Mouse (Mus musculus): Measurements from ENCODE around the gene Kcng3.

Gene Kcng3

GRCm38 (mm10) chr17:83630787-83631678 is 662 bp downstream of the Kcng3 start:
- DNase-seq (ENCODE audit: low spot score in 2 of 2), result peak; percentile 11 to 21

DNA sequence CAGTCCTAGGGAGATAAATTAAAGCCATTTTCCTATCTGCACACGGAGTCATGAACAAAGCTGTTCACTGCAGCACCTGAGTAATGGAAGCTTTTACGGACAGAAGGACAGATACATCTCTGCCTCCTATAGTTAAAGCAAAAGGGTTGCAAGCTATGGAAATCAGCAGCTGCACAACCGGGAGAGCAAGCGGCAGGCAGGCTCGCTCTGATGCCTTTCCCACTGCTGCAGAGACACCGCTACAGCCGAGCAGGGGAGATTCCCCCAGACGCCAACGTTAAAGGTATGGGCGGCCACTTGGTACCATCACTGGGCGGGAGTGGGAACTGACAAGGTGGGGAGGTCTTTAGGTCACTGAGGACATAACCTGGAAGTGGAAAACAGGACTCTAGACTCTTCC is 17.8 kb downstream of the Kcng3 start:
- no peak for DNase-seq (ENCODE audit: low spot score in 2 of 2)

DNA sequence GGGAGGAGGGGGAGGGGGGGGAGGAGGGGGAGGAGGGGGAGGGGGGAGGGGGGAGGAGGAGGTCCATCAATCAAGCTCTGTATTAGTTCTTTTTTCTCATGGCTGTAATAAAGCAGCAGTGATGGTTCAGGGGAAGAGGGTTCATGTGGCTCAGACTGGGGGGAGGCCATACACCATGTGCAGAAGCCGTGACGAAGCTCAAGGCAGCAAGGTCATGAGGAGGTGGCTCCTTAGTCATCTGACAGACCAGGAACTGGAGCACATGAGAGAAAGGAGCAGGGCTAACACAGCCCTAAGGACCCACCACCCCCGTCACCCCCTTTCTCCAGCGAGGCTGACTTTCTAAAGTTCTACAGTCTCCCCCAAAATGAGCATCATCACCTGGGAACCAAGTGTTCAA is 22.2 kb downstream of the Kcng3 start:
- DNase-seq (ENCODE audit: low spot score in 2 of 2), result no peak

DNA sequence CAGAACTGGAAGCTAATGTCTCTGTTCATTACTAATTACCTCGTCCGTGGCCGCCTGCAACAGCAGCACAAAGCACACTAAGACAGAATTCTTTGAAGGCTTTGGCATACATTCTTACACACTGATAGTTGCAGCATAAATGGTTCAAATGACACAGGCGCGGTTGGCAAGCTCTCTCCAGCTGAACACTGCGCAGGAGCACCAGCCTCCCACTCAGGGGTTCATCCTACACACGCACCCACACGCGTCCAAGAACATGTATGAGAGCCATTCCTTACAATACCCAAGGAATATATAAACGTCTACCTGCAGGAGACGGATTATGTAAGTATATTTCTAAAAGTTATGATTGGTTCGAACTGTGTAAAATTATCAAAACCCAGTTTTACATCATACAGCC is 30.7 kb downstream of the Kcng3 start:
- DNase-seq (ENCODE audit: low spot score in 2 of 2), result no peak

DNA sequence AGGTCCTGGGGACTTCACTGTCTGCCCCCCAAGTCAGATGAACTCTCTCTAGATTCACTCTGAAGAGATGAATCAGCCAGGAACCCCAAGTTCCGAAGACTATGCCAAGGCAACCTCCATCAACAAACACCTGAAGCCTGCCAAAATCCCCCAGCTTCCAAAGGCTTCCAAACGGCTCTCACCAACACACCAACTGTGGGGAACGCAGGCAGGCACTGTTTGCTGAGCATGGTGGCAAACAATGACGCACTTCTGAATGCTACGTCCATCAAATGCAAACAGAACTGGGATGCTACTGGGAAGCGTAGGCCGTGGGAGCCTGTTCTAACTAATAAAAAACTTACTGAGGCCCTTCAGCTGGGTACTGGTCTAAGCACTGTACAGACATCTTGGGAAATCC is 35.7 kb downstream of the Kcng3 start:
- DNase-seq (ENCODE audit: low spot score in 2 of 2), result no peak

DNA sequence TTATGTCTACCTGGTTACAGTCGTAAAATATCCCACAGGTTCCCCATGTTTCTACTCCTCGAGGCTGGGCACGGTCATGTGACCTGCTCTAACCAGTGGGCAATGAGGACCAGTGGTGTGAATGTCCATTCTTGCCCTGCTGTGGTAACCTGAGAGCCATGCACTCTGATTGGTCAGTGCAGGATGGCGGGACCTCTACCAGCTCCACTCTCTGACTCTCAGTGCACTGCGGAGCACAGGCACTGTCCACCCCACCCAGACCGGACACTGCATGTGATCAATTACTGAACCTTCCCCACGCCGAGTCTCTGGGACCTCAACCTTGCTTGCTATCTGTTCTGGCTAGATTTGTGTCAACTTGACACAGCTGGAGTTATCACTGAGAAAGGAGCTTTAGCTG is 37.2 kb downstream of the Kcng3 start:
- no peak for DNase-seq (ENCODE audit: low spot score in 2 of 2)

DNA sequence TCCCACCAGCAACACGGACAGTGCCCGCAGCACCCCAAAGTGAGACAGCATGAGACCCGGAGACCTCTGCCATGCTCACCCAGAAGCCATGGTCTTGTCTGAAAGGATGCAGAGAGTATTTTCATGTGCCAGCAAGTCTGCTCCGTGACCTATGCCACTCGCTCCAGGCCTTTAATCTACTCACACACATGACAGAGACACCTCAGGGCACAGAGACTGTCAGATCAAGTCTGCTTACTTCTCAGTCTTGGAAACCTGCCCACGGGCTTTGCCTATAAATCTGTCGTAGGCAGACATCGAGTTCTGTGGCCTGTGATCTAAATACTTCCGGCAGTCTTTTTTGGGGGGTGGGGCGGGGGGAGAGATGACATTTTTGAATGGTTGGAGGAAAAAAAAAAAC is 38.3 kb downstream of the Kcng3 start:
- DNase-seq (ENCODE audit: low spot score in 2 of 2), result no peak

GRCm38 (mm10) chr17:83588663-83589341 is 42.9 kb downstream of the Kcng3 start:
- DNase-seq (ENCODE audit: low spot score in 2 of 2), result no peak

DNA sequence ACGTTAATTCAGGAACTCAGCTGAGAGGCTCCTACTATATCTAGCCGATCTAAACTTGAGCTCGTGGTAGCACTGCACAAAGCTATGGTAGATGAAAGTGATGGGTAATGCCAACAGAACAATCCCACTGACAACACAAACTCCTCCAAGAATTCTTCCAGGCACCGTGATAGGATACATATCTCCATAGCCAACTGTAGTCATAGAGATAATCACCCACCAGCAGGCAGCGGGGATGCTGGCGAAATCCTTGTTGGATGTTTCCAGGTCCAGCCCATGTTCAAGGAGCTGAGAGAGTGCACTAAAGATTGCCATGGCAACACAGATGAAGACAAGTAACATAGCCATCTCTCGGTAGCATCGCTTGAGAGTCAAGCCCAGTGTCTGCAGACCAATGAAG is 44.0 kb downstream of the Kcng3 start:
- DNase-seq (ENCODE audit: low spot score in 2 of 2), result no peak

DNA sequence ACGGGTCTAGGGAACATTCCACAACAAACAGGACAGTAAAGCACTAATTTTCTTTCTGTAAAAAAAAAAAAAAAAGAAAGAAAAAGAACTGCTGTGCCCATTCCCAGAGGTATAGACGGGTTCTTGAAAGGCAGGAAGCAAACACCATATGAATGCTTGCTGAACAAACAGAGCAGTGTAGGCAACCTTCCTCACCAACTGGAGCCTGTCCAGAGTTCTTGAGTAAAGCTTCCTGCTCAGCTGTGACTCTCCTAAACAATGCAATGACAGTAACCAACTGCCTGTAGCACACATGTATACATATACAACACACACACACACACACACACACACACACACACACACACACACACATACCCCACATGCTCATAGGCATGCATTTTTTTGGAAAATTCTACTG is 49.1 kb downstream of the Kcng3 start:
- DNase-seq (ENCODE audit: low spot score in 2 of 2), result no peak

- no peak for DNase-seq (ENCODE audit: low spot score in 2 of 2)
Measured at GRCm38 (mm10) chr17:83580734-83581133, 51.0 kb downstream of the Kcng3 start.

DNA sequence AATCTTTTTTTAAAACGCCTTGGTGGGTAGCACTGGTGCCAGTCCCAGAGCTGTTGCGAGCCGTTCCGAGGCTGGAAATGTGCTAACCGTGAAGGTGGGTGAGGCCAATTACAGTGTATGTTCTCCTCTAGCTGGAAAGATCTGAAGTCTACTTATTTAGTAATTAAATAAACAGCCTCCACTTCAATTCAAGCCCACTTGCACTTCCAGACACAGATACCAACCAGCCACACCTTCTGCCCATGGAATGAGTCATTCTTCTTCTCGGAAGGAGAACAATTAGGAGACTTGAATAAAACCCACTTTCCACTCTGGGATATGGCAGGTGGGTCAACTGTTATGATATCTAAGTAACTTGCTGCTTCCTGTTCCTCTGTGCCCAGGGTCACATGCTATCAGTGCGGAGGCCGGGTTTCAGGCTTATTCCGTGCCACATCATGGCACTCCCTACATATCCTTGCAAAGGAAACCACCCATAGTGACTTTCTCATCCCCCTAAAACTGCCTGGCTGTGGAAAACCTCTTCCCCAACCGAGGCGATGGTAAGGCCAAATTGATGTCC is 54.8 kb downstream of the Kcng3 start:
- DNase-seq (ENCODE audit: low spot score in 2 of 2), result no peak

- DNase-seq (ENCODE audit: low spot score in 2 of 2), result no peak
Measured at GRCm38 (mm10) chr17:83574615-83575014, 57.1 kb downstream of the Kcng3 start.

- DNase-seq (ENCODE audit: low spot score in 2 of 2), result no peak
Measured at GRCm38 (mm10) chr17:83573128-83573527, 58.6 kb downstream of the Kcng3 start.

- DNase-seq (ENCODE audit: low spot score in 2 of 2), result no peak
Measured at GRCm38 (mm10) chr17:83572366-83572765, 59.3 kb downstream of the Kcng3 start.

DNA sequence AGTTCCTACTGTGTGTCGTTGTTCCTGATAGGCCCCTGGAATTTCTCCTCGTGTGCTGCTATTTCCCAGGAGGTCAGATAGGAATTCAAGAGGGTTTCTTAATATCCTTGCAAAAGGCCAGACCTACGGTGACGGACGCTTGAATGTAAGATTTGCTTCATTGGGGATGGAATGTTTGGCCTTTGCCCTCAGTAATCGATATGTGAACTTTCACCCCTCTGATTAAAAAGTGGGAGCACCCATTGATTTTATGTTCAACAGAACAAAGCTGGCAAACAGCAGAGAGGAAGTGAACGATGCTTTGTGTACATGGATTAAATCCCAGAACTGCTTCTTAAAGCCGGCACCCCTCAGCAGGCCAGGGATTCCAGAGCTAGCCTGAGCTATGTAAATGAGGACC is 64.3 kb downstream of the Kcng3 start:
- DNase-seq (ENCODE audit: low spot score in 2 of 2), result no peak

GRCm38 (mm10) chr17:83565506-83565905 is 66.2 kb downstream of the Kcng3 start:
- no peak for DNase-seq (ENCODE audit: low spot score in 2 of 2)

DNA sequence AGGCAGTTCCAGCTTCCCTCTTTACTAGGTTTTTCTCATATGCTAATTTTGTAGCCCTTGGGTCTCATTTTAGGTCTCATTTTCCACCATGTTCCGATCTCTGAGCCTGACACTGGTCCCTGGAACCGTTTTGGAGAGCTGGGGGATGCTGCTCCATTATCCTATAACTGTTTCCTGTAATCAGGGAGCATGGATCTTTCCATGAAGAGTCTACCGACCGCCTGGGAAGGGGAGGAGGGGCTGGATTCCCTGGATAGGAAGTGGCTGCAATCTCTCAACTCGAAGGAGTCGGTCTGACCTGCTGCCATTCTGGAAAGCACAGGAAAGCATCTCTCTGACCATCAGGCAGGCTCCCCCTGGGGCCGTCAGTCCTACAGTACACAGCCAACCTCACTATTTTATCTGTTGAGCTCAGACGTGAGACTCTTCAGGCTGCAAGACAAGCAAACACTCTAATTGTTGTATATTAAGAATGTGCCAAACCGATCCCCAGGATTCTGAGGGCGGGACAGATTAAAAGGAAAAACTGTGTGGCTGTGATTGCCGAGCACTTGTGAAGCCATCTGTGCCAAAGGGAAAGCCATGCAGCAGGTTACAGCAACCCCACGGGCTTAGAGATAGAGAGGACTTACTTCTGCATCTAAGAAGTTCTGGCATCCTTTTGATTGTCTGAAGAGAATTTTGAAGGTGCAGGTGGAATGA is 67.4 kb downstream of the Kcng3 start:
- DNase-seq (ENCODE audit: low spot score in 2 of 2), result no peak

DNA sequence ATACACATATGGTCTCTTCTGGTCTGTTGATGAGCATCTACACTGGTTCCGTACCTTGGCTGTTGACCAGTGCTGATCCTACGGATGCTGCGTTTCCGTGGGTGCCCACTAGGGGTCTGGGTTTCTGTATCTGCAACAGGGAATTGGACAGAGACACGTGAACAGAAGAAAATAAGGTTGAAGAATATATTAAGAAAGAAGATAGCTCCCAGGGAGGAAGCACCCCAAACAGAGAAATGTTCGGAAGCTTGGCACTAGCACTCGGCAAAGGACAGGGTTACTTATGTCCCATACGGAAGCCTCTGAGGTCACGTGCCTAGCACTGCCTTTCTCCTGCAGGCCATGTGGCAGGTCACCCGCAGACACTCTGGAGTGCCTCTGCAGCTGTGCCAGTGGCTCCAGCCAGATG is 68.0 kb downstream of the Kcng3 start:
- DNase-seq (ENCODE audit: low spot score in 2 of 2), result peak; percentile 35 to 51

DNA sequence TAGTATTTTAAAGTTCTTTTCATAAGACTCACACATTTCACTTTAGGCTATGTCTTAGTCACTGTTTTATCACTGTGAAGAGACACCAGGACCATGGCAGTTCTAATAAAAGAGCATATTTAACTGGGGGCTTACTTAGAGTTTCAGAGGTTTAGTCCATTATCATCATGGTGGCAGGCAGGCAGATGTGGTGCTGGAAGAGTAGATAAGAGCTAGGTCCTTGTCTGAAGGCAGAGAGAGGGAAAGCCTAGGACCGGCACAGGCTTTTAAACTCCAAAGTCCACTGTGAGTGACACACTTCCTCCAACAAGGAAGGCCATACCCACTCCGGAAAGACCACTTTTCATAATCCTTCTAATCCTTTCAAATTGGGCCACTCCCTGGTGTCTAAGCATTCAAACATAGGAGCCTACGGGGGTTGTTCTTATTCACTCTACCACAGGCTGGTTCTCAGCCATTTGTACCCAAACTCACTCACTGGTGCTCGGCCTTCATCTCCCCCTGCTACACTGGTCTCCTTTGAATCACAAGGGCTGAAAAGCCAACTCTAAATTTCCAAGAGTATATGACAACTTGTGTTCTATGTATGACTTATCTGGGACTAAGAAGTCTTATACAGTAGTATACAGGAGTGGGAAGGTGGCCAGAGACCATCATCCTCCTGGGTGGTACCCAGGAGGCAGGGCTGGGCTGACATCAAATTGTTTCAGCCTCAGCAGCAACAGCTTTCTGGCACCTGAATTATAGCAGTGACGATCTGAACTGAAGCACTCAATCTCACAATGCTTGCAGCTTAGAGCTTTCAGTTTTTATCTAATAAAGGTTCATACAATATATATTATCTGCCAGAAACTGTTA is 69.3 kb downstream of the Kcng3 start:
- no peak for DNase-seq (ENCODE audit: low spot score in 2 of 2)

- peak in 1 of 2 experiments; percentile 5 for DNase-seq (ENCODE audit: low spot score in 2 of 2)
Measured at GRCm38 (mm10) chr17:83559081-83559480, 72.6 kb downstream of the Kcng3 start.

All from natural killer cell, adult 2 months (primary cell).